Mouse (Mus musculus) MEL (cell line): Measurements from ENCODE around the gene Cbfa2t2. TPM values are rescaled to one million over a fixed set of nuclear protein-coding genes. Genes with fewer than 3 reads are reported as not detected.
A peak's percentile ranks its signal among the peaks of the same experiment; 100 is the strongest.

Source experiments
- DNase-seq: peaks from one replicate; pipeline ENCODE4 v3.0.0; 2011; ENCODE audit warnings: low read depth, low spot score
- H3K27ac ChIP-seq: 2 replicates; pipeline ENCODE4 v1.5.1; 2012; ENCODE audit warnings: low read depth, mild to moderate bottlenecking, control low read depth, low read length, moderate library complexity; ENCODE audit not compliant: control insufficient read depth
- H3K27me3 ChIP-seq, 2 experiments: fragments of 150-350 bp in 1 of 2; sonication (generic) in 1 of 2; 2 replicates each; pipeline ENCODE4 v1.6.1; 2012; ENCODE audit warnings: low read length in 2 of 2, mild to moderate bottlenecking in 2 of 2, improper control_type of control experiment in 1 of 2, moderate library complexity in 1 of 2; ENCODE audit not compliant: insufficient read depth in 2 of 2, control insufficient read depth in 1 of 2
- H3K36me3 ChIP-seq, 2 experiments: 2 replicates each; pipeline ENCODE4 v1.6.1; 2012 to 2014; ENCODE audit warnings: low read length in 2 of 2, improper control_type of control experiment in 1 of 2, inconsistent platforms in 1 of 2, mild to moderate bottlenecking in 1 of 2; ENCODE audit not compliant: insufficient read depth in 2 of 2, control insufficient read depth in 1 of 2
- H3K4me1 ChIP-seq, 2 experiments: fragments of 150-350 bp in 1 of 2; sonication (generic) in 1 of 2; 2 replicates each; pipeline ENCODE4 v1.6.1; 2012; ENCODE audit warnings: low read length in 2 of 2, improper control_type of control experiment in 1 of 2, mild to moderate bottlenecking in 1 of 2; ENCODE audit not compliant: insufficient read depth in 2 of 2, control insufficient read depth in 1 of 2
- H3K4me3 ChIP-seq, 2 experiments: fragments of 150-350 bp in 1 of 2; sonication (generic) in 1 of 2; 2 replicates each; pipeline ENCODE4 v1.5.1; 2012; ENCODE audit warnings: low read depth in 2 of 2, low read length in 2 of 2, mild to moderate bottlenecking in 2 of 2, moderate library complexity in 2 of 2, control low read depth in 1 of 2, improper control_type of control experiment in 1 of 2; ENCODE audit not compliant: control insufficient read depth in 1 of 2, insufficient read depth in 1 of 2
- H3K79me2 ChIP-seq: 2 replicates; pipeline ENCODE4 v1.6.1; 2012; ENCODE audit warnings: mild to moderate bottlenecking, low read length, moderate library complexity; ENCODE audit not compliant: control insufficient read depth, poor library complexity, insufficient read depth
- H3K9ac ChIP-seq: 2 replicates; pipeline ENCODE4 v1.6.1; 2012; ENCODE audit warnings: low read depth, mild to moderate bottlenecking, control low read depth, low read length, moderate library complexity; ENCODE audit not compliant: control insufficient read depth, poor library complexity, severe bottlenecking
- H3K9me3 ChIP-seq: fragments of 150-350 bp; sonication (generic); replicated peaks from 2 replicates; pipeline ENCODE4 v1.6.1; 2012; ENCODE audit warnings: mild to moderate bottlenecking, low read length, improper control_type of control experiment, moderate library complexity; ENCODE audit not compliant: insufficient read depth
- CHD2 ChIP-seq: IDR thresholded peaks from 2 replicates; pipeline ENCODE4 v1.6.1; 2011; ENCODE audit warnings: low read length, improper control_type of control experiment
- E2F4 ChIP-seq: IDR thresholded peaks from 2 replicates; pipeline ENCODE4 v1.6.1; 2011; ENCODE audit warnings: low read depth, low read length, improper control_type of control experiment, borderline replicate concordance
- ELF1 ChIP-seq: IDR thresholded peaks from 2 replicates; pipeline ENCODE4 v1.6.1; 2014; ENCODE audit warnings: low read depth, mild to moderate bottlenecking, inconsistent platforms, low read length, improper control_type of control experiment, moderate library complexity
- GABPA ChIP-seq: IDR thresholded peaks from 2 replicates; pipeline ENCODE4 v1.6.1; 2012; ENCODE audit warnings: low read depth, mild to moderate bottlenecking, inconsistent platforms, low read length, improper control_type of control experiment, moderate library complexity
- GATA1 ChIP-seq: IDR thresholded peaks from 2 replicates; pipeline ENCODE4 v1.6.1; 2011; ENCODE audit warnings: low read depth, low read length, improper control_type of control experiment
- HCFC1 ChIP-seq: IDR thresholded peaks from 2 replicates; pipeline ENCODE4 v1.6.1; 2012; ENCODE audit warnings: low read depth, mild to moderate bottlenecking, inconsistent platforms, low read length, improper control_type of control experiment, moderate library complexity
- JUND ChIP-seq: IDR thresholded peaks from 2 replicates; pipeline ENCODE4 v1.6.1; 2011; ENCODE audit warnings: low read depth, mild to moderate bottlenecking, improper control_type of control experiment, low read length
- MAFK ChIP-seq: IDR thresholded peaks from 2 replicates; pipeline ENCODE4 v1.6.1; 2011; ENCODE audit warnings: low read depth, mild to moderate bottlenecking, low read length, improper control_type of control experiment, borderline replicate concordance
- MAZ ChIP-seq: IDR thresholded peaks from 2 replicates; pipeline ENCODE4 v1.6.1; 2012; ENCODE audit warnings: low read depth, mild to moderate bottlenecking, inconsistent platforms, low read length, improper control_type of control experiment
- MEF2A ChIP-seq: IDR thresholded peaks from 2 replicates; pipeline ENCODE4 v1.6.1; 2014; ENCODE audit warnings: low read depth, mild to moderate bottlenecking, inconsistent platforms, low read length, improper control_type of control experiment; ENCODE audit not compliant: poor library complexity, insufficient replicate concordance, severe bottlenecking; ENCODE audit errors: extremely low read depth
- MXI1 ChIP-seq: IDR thresholded peaks from 2 replicates; pipeline ENCODE4 v1.6.1; 2011; ENCODE audit warnings: mild to moderate bottlenecking, low read depth, low read length, improper control_type of control experiment
- MYB ChIP-seq: IDR thresholded peaks from 2 replicates; pipeline ENCODE4 v1.6.1; 2011; ENCODE audit warnings: mild to moderate bottlenecking, low read depth, low read length, improper control_type of control experiment
- NELFE ChIP-seq: IDR thresholded peaks from 2 replicates; pipeline ENCODE4 v1.6.1; 2011; ENCODE audit warnings: low read depth, low read length, improper control_type of control experiment
- NRF1 ChIP-seq: IDR thresholded peaks from 2 replicates; pipeline ENCODE4 v1.6.1; 2014; ENCODE audit warnings: low read depth, mild to moderate bottlenecking, inconsistent platforms, low read length, improper control_type of control experiment, moderate library complexity; ENCODE audit not compliant: poor library complexity, insufficient read depth, severe bottlenecking
- POLR2A ChIP-seq, 2 experiments: IDR thresholded peaks; 2 replicates each; pipeline ENCODE4 v1.6.1; 2011 to 2012; ENCODE audit warnings: low read length in 2 of 2, mild to moderate bottlenecking in 2 of 2, control low read depth in 1 of 2, improper control_type of control experiment in 1 of 2, low read depth in 1 of 2, moderate library complexity in 1 of 2; ENCODE audit not compliant: control insufficient read depth in 1 of 2, insufficient read depth in 1 of 2, poor library complexity in 1 of 2
- POLR2AphosphoS2 ChIP-seq: IDR thresholded peaks from 2 replicates; pipeline ENCODE4 v1.6.1; 2011; ENCODE audit warnings: low read length, improper control_type of control experiment
- SMC3 ChIP-seq: IDR thresholded peaks from 2 replicates; pipeline ENCODE4 v1.6.1; 2011; ENCODE audit warnings: low read depth, low read length, improper control_type of control experiment
- TAL1 ChIP-seq: IDR thresholded peaks from 2 replicates; pipeline ENCODE4 v1.6.1; 2012; ENCODE audit warnings: mild to moderate bottlenecking, inconsistent platforms, low read length, moderate library complexity, mixed read lengths
- TBP ChIP-seq: IDR thresholded peaks from 2 replicates; pipeline ENCODE4 v1.8.0; 2011; ENCODE audit warnings: low read depth, low read length, improper control_type of control experiment
- TCF12 ChIP-seq: IDR thresholded peaks from 2 replicates; pipeline ENCODE4 v1.6.1; 2014; ENCODE audit warnings: low read depth, mild to moderate bottlenecking, inconsistent platforms, low read length, improper control_type of control experiment, moderate library complexity
- UBTF ChIP-seq: IDR thresholded peaks from 2 replicates; pipeline ENCODE4 v1.6.1; 2012; ENCODE audit warnings: low read depth, mild to moderate bottlenecking, inconsistent platforms, low read length, improper control_type of control experiment, moderate library complexity, borderline replicate concordance; ENCODE audit not compliant: insufficient read depth
- USF1 ChIP-seq: IDR thresholded peaks from 2 replicates; pipeline ENCODE4 v1.6.1; 2014; ENCODE audit warnings: low read depth, mild to moderate bottlenecking, inconsistent platforms, low read length, improper control_type of control experiment, moderate library complexity
- USF2 ChIP-seq, 2 experiments: IDR thresholded peaks; 2 replicates each; pipeline ENCODE4 v1.6.1; 2011 to 2012; ENCODE audit warnings: improper control_type of control experiment in 2 of 2, low read length in 2 of 2, borderline replicate concordance in 1 of 2, inconsistent platforms in 1 of 2, low read depth in 1 of 2, mild to moderate bottlenecking in 1 of 2; ENCODE audit not compliant: insufficient read depth in 1 of 2
- ZKSCAN1 ChIP-seq: IDR thresholded peaks from 2 replicates; pipeline ENCODE4 v1.6.1; 2012; ENCODE audit warnings: low read depth, mild to moderate bottlenecking, inconsistent platforms, low read length, improper control_type of control experiment, moderate library complexity
- ZNF384 ChIP-seq: IDR thresholded peaks from 2 replicates; pipeline ENCODE4 v1.6.1; 2012; ENCODE audit warnings: low read depth, mild to moderate bottlenecking, inconsistent platforms, low read length, improper control_type of control experiment
- polyA plus RNA-seq, 2 experiments: library from polyadenylated mRNA; stranded (reverse) in 1 of 2; unstranded in 1 of 2; fragments of >175 nt in 1 of 2; fragments of >200 nt in 1 of 2; gene quantifications; 2 replicates each; pipeline versions ENCODE4 v1.2.1 to v1.2.4; 2012; ENCODE audit warnings: low replicate concordance in 2 of 2, low read depth in 1 of 2; ENCODE audit not compliant: insufficient read length in 2 of 2, insufficient read depth in 1 of 2, missing spikeins in 1 of 2
- total RNA-seq: library from RNA; depleted of rRNA; stranded (reverse); fragments of 300-350 nt; gene quantifications from 2 replicates; pipeline ENCODE4 v1.2.3, GENCODE M21; 2012

Cbfa2t2 gene
- total and polyA plus RNA-seq, 3 experiments = 5.9 to 23.1 TPM; not detected in 1

- H3K27ac ChIP-seq = peak overlapping the region; percentile 20; the same call in 1 of the 2 replicates
Measured at GRCm38 (mm10) chr2:154436076-154436457, 214 bp upstream of the Cbfa2t2 start.

GRCm38 (mm10) chr2:154437191-154437527, 878 bp downstream of the Cbfa2t2 start:
- TF ChIP-seq E2F4 (no peak), MXI1 (no peak), NELFE (no peak; the same call in 1 of the 2 replicates), ZKSCAN1 (peak; percentile 74; the same call in 1 of the 2 replicates), MYB (no peak), GABPA (no peak)
- H3K9ac ChIP-seq = peak overlapping the region; percentile 99
- no peaks in the 10 kb centered on the region for H3K9me3 ChIP-seq
- DNase-seq = no peak
- H3K4me3 ChIP-seq = peak overlapping the region; percentile 96 to 99
- H3K36me3 ChIP-seq = peaks cover 0 to 20% of the 10 kb centered on the region in 2 experiments; a peak in 2 of 4 replicates
- H3K79me2 ChIP-seq = peaks cover 33% of the 10 kb centered on the region
- peaks cover 2 to 12% of the 10 kb centered on the region in 2 experiments; a peak in 3 of 4 replicates for H3K4me1 ChIP-seq
- peak overlapping the region; percentile 46 for H3K27ac ChIP-seq
- no peaks in the 10 kb centered on the region for H3K27me3 ChIP-seq

More at GRCm38 (mm10) chr2:154436076-154436457, 214 bp upstream of the Cbfa2t2 start:
- TF ChIP-seq MYB (no peak), JUND (no peak), E2F4 (no peak; the same call in 1 of the 2 replicates), USF2 (IDR thresholded peaks at IDR 0.05; ENCODE audit: borderline replicate concordance in 1 of 2, insufficient read depth in 1 of 2, low read depth in 1 of 2, low read length in 2 of 2) (no peak), MXI1 (peak; percentile 20; the same call in 1 of the 2 replicates), ZNF384 (no peak), HCFC1 (peak; percentile 70), NELFE (peak; percentile 6; the same call in 1 of the 2 replicates), GATA1 (no peak), TCF12 (0 out of 2 replicates have a peak, but pooled peaks have one; percentile 3), ELF1 (peak; percentile 93), TAL1 (no peak), MAFK (no peak), USF1 (0 out of 2 replicates have a peak, but pooled peaks have one; percentile 25), MEF2A (no peak), NRF1 (0 out of 2 replicates have a peak, but pooled peaks have one; percentile 39), UBTF (no peak), POLR2A (IDR thresholded peaks at IDR 0.05; ENCODE audit: control insufficient read depth in 1 of 2, insufficient read depth in 1 of 2, low read depth in 1 of 2, low read length in 2 of 2, poor library complexity in 1 of 2) (peak in 1 of 2 experiments; percentile 50; a peak in 1 of 4 replicates), CHD2 (no peak), ZKSCAN1 (no peak), POLR2AphosphoS2 (no peak), MAZ (no peak), SMC3 (no peak), TBP (0 out of 2 replicates have a peak, but pooled peaks have one; percentile 48)
- no peaks in the 10 kb centered on the region for H3K27me3 ChIP-seq
- H3K9ac ChIP-seq = peak overlapping the region; percentile 67
- H3K4me1 ChIP-seq = peaks cover 2 to 16% of the 10 kb centered on the region in 2 experiments; a peak in 3 of 4 replicates
- H3K79me2 ChIP-seq = peaks cover 31% of the 10 kb centered on the region
- peak overlapping the region; percentile 45 to 62 for H3K4me3 ChIP-seq
- H3K9me3 ChIP-seq = no peaks in the 10 kb centered on the region
- peaks cover 0 to 25% of the 10 kb centered on the region in 2 experiments; a peak in 2 of 4 replicates for H3K36me3 ChIP-seq
- peak; percentile 98 for DNase-seq
